Mouse (Mus musculus): Measurements from ENCODE around the gene Ide.

DNA sequence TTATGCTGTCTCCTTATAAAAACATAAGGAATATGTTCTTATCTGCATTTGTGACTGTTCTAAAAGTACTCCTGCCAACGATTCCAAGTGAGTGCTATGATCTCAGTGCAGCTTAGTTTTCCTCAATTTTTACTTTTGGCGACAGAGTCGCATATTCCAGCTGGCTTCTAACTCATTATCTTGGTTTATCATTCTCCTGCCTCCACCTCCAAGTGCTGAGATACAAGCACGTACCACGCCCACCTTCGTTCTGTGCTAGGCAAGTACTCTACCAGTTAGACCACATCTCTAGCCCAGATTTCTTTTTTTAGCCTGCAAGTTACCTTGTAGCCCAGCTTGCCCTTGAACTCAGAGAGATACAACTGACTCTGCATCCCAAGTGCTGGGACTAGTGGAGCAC is 54.5 kb downstream of the Ide start:
- TF ChIP-seq GABPA (IDR thresholded peaks at IDR 0.05; ENCODE audit: low read depth, low read length), result no peak
- TF ChIP-seq MAZ (IDR thresholded peaks at IDR 0.05; ENCODE audit: low read depth, low read length), result no peak
